Mouse (Mus musculus): ENCODE results near the gene Pradc1. TPM values are rescaled to one million over a fixed set of nuclear protein-coding genes. Genes with fewer than 3 reads are reported as not detected.

Pradc1 gene
- polyA plus RNA-seq, 1 experiment from 2014 or later: 23.9 TPM

Other genes with a start within 250 kb of the Pradc1 start
- gene Sfxn5, start 118.5 kb downstream of the Pradc1 start, polyA plus RNA-seq (2015; fragmentation: Nextera tagmentation; extraction: Ambion mirVana): 1.8 and 2.0 TPM in 2 replicates
- gene Rab11fip5, start 77.3 kb downstream of the Pradc1 start, polyA plus RNA-seq (2015; fragmentation: Nextera tagmentation; extraction: Ambion mirVana): 0.85 and 1.0 TPM in 2 replicates
- gene Noto, start 28.1 kb downstream of the Pradc1 start, polyA plus RNA-seq (2015; fragmentation: Nextera tagmentation; extraction: Ambion mirVana): not detected in 2 replicates
- 18.1 and 18.9 TPM in 2 replicates for gene Smyd5, start 20.0 kb downstream of the Pradc1 start, polyA plus RNA-seq (2015; fragmentation: Nextera tagmentation; extraction: Ambion mirVana)
- gene Cct7, start 456 bp downstream of the Pradc1 start, polyA plus RNA-seq (2015; fragmentation: Nextera tagmentation; extraction: Ambion mirVana): 224 and 249 TPM in 2 replicates
- not detected in 2 replicates for gene Fbxo41, start 51.0 kb upstream of the Pradc1 start, polyA plus RNA-seq (2015; fragmentation: Nextera tagmentation; extraction: Ambion mirVana)
- gene Egr4, start 61.6 kb upstream of the Pradc1 start, polyA plus RNA-seq (2015; fragmentation: Nextera tagmentation; extraction: Ambion mirVana): not detected in 2 replicates
- gene Alms1, start 135.6 kb upstream of the Pradc1 start, polyA plus RNA-seq (2015; fragmentation: Nextera tagmentation; extraction: Ambion mirVana): 1.5 TPM in 2 replicates

Data from liver, embryonic 16.5 days (tissue).